Mouse (Mus musculus) adrenal gland, adult 2 months (tissue): ENCODE data around the gene Sacm1l. TPM values are rescaled to one million over a fixed set of nuclear protein-coding genes. Genes with fewer than 3 reads are reported as not detected.
A peak's percentile ranks its signal among the peaks of the same experiment; 100 is the strongest.

Experiments used
- DNase-seq: peaks from one replicate; pipeline ENCODE4 v3.0.0; 2021
- polyA plus RNA-seq: library from polyadenylated mRNA; depleted of rRNA; stranded (reverse); fragments of >200 nt; gene quantifications from 2 replicates; pipeline ENCODE4 v1.2.3, GENCODE M21; 2012
- total RNA-seq, 2 experiments: library from RNA; stranded (reverse); gene quantifications; 2 replicates each; pipeline ENCODE4 v1.2.3; 2021

Gene Sacm1l
- total and polyA plus RNA-seq, 3 experiments, result 1.8 to 160 (median 75.2) TPM

GRCm38 (mm10) chr9:123509638-123510604 lies 19.6 kb upstream of the Sacm1l start:
- DNase-seq, result no peak

- no peak for DNase-seq
These were observed 18.6 kb upstream of the Sacm1l start for GRCm38 (mm10) chr9:123510926-123511325.

GRCm38 (mm10) chr9:123512482-123512881 lies 17.1 kb upstream of the Sacm1l start:
- DNase-seq, result no peak

GRCm38 (mm10) chr9:123515087-123515486 lies 14.5 kb upstream of the Sacm1l start:
- DNase-seq, result no peak

- DNase-seq, result no peak
These were observed 12.7 kb upstream of the Sacm1l start for GRCm38 (mm10) chr9:123516641-123517385.

GRCm38 (mm10) chr9:123518969-123519894 lies 10.3 kb upstream of the Sacm1l start:
- no peak for DNase-seq

GRCm38 (mm10) chr9:123520735-123521134 lies 8.8 kb upstream of the Sacm1l start:
- no peak for DNase-seq

- no peak for DNase-seq
These were observed 5.9 kb upstream of the Sacm1l start for GRCm38 (mm10) chr9:123523676-123524075.

GRCm38 (mm10) chr9:123525095-123525494 lies 4.5 kb upstream of the Sacm1l start:
- DNase-seq, result peak; percentile 53

- DNase-seq, result no peak
These were observed 3.1 kb upstream of the Sacm1l start for GRCm38 (mm10) chr9:123526502-123526901.

GRCm38 (mm10) chr9:123528087-123528925 lies 1.3 kb upstream of the Sacm1l start:
- peak; percentile 19 for DNase-seq

GRCm38 (mm10) chr9:123528926-123529295 lies 648 bp upstream of the Sacm1l start:
- DNase-seq, result peak; percentile 71

- DNase-seq, result no peak
These were observed 558 bp downstream of the Sacm1l start for GRCm38 (mm10) chr9:123530158-123530475.

GRCm38 (mm10) chr9:123530566-123531130 lies 1.1 kb downstream of the Sacm1l start:
- peak; percentile 18 for DNase-seq

GRCm38 (mm10) chr9:123531234-123531633 lies 1.7 kb downstream of the Sacm1l start:
- DNase-seq, result no peak

GRCm38 (mm10) chr9:123536613-123537012 lies 7.1 kb downstream of the Sacm1l start:
- DNase-seq, result no peak

GRCm38 (mm10) chr9:123538189-123538588 lies 8.6 kb downstream of the Sacm1l start:
- DNase-seq, result no peak

- DNase-seq, result no peak
These were observed 9.5 kb downstream of the Sacm1l start for GRCm38 (mm10) chr9:123539093-123539492.

- DNase-seq, result no peak
These were observed 10.3 kb downstream of the Sacm1l start for GRCm38 (mm10) chr9:123539823-123540222.

GRCm38 (mm10) chr9:123554599-123554998 lies 25.0 kb downstream of the Sacm1l start:
- DNase-seq, result no peak
